Mouse (Mus musculus): ENCODE data around the gene Tfap2a.

The Tfap2a gene

DNA sequence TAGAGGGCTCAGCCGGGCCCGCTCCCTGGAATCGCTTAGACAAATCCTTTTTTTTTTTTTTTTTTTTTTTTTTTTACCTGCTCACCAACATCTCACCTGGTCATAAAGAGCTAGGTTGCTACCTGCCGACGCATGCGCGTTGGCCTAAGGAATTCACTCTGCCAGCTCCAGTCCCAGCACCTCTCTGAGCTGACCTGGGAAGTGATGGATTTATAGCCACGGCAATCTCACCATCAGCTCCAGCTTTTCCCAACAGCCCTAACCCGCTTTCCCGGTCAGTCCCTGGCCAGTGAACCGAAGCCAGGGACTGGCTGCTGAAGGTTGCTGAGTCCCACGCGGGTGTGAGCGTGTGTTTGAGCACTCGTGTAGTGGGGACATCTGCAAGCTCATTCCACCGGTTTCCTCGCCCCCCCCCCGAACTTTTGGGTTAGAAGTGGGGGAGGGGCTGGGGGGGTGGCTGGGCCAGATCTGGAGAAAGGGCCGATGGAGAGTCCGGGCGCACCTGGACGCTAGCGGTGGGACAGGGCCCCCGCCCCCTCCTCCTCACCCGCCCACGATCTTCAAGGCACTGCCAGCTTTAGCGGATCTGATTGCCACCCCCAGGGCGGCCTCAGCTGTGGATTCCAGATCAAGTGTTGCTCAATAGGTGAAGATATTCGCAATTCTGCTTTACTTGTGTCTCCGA lies at the start of gene Tfap2a:
Gene Tfap2a (minus strand): TSS at position 181 of the 685 bp plus-strand sequence.
- no peak for DNase-seq (ENCODE audit: low spot score)

DNA sequence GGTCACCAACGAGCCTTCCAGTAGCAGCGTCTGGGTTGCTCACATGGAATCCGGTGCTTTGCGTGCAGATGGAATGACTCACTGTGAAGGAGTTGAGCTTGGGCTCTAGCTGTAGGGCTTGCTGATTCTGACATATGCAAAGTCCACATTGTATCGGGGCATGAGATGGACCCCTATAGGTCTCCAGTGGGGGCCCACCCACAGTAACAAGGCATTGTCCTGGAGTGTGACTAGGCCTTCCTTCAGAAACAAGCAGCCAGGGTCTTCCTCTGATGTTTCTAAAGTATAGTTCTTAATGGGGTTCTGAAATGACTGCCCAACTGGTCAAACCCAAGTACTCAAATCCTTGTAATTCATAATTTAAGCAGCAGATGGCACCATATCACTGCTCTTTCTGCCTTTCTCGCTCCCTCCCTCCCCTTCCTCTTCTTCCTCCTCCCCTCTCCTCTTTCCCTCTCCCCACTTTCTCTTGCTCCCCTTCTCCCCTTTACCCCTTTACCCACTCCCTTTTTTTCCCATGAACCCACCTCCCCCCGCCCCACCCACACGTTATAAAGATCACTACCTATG lies 46.1 kb upstream of the Tfap2a start:
- DNase-seq (ENCODE audit: low spot score): no peak

DNA sequence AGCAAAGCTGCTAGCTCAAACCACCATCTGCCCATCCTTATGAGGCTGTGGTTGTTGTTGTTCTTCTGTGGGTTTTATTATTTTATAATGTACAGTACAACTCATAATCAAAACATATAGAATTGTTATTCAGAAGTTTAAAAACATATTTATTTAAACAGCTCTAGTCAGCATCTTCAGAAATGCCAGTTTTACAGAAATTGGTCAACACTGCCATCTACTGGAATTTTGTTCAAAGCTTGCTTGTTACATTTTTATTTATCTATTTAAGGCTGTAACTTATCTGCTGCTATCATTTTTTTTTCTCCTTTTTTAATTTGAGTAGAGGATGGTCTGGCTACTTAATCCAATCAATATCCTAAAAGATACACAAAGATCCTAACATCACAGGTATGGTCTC lies 19.8 kb upstream of the Tfap2a start:
- no peak for DNase-seq (ENCODE audit: low spot score)

DNA sequence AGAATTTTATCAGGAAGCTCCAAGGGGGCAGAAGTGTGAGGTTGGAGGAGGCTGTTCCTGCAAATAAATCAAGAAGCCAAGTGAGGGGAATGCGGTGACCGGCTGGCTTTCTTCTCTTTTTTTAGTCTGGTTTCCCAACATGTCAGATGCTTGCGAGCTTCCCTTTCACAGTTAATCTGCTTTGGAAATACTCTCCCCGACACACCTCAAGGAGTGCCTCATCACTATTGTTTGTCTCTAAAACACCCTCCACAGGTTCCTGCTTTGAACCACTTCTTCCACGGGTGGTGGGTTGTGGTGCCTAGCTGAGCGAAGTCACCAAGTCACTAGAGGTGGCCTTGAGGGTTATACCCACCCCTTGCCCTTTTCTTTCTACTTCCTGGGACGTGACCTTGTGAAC lies 18.2 kb upstream of the Tfap2a start:
- DNase-seq (ENCODE audit: low spot score): no peak

DNA sequence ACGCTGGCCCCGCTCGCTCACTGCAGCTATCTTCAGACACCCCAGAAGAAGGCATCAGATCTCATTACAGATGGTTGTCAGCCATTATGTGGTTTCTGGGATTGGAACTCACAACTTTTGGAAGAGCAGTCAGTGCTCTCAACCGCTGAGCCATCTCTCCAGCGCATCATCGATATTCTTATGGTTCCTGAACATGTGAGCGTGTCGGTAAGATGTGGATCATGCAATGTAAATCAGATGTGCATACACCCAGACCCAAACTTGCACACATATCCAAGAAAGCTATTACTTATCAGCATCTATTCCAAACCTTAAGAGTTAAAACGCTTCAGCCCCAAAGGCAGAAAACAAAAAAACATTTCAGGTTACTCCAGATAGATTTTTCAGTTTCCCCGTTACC lies 15.9 kb upstream of the Tfap2a start:
- no peak for DNase-seq (ENCODE audit: low spot score)

- no peak for DNase-seq (ENCODE audit: low spot score)
Measured at GRCm38 (mm10) chr13:40751889-40752288, 13.7 kb upstream of the Tfap2a start.

- DNase-seq (ENCODE audit: low spot score): no peak
Measured at GRCm38 (mm10) chr13:40749603-40749905, 11.4 kb upstream of the Tfap2a start.

- DNase-seq (ENCODE audit: low spot score): no peak
Measured at GRCm38 (mm10) chr13:40748785-40749602, 10.8 kb upstream of the Tfap2a start.

DNA sequence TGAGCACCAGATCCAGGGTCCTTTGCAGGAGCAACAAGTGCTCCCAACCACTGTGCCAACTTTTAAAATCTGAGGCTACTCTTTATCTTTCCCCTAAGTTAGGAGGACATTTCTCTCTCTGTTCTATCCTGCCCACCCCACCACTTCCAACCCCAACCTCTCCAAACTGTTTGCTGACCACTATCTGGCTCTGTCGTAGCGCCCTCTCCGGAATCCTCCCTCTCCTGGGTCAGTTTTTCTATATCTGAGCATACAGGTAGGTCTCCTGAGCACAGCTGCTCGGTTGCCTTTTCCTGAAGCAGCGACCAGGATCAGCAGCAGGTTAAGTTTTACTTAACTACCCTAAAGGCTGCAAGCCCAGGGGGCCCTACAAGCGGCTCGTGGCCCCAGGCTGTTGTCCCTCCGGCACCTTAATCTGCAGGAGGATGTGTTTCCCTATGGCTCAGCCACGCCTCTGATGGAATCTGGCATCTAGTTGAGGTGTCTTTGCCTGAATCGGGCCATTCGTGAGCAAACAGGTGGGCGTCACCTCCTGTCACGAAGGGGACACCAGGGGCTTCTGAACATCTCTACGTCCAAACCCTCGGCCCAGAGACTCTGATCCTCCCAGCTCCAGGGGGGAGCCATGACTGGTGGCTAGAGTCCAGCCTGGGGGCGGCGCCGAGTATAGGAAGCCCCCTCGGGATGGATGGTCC lies 6.1 kb upstream of the Tfap2a start:
- DNase-seq (ENCODE audit: low spot score): no peak

DNA sequence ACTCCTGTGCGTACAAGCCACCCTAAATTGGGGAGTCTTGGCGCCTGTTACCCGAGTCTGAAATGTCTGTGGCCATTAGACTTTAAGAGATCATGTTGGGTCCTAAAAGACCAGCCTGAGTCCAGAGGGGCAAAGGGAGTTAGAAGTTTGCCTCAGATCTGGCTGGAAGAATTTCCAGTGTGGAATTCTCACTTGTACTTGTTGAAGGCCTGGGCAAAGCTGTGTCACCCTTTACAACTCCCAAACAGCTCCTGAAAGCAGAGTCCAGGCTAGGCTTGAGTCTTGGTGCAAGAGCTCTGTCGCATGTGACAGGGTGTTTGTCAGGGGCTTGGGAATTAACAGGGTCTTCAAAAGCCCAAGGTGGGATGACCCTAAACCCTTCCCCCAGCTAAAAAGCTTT lies 5.0 kb upstream of the Tfap2a start:
- DNase-seq (ENCODE audit: low spot score): no peak

GRCm38 (mm10) chr13:40741841-40742550 lies 3.8 kb upstream of the Tfap2a start:
- DNase-seq (ENCODE audit: low spot score): no peak

- DNase-seq (ENCODE audit: low spot score): no peak
Measured at GRCm38 (mm10) chr13:40741436-40741835, 3.3 kb upstream of the Tfap2a start.

DNA sequence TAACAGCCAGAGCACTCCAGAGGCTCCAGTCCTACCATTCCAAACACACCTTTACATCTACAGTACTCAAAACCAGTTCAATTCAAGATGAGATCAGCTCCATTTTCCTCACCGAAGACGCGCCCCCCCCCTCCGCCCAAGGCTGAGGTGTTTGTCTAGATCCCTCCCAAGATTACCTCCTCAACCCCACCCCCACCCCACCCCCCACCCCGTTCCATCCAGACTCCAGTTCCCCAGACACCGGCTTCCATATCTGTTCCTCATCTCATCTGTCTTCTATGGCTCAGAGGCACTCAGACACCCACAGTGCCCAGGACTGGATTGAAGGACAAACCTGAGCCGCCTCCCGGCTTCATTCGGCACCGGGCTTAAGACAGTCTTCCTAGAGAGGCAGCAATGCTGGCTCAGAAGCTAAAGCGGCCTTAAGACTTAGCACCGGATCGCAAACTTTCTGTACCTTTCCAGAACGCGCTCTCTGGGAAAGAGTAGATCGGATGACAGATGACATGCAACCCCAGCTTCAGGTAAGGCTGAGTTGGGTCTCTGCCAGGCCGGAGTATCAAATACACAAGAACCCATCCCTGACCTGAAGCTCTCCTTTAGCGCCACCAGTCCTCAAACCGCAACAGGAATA lies 2.7 kb upstream of the Tfap2a start:
- DNase-seq (ENCODE audit: low spot score): no peak

DNA sequence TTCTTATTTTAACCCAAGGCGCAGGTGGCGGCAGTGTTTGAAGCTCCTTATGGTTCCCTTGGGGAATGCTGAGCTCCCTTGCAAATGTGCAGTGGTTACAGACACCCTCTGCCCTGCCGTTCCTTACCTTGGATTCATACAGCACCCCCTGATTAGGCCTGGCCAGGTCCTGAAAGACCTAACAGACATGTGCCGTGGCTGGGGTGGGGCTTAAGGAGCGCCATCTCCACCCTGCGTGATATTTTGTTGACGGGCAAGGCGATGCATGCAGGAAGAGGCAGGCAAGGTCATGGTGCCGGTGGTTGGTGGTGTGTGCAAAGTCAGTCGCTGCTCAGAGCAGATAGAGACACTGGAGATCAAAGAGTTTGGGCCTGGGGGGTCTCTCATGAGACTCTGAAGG lies 1.7 kb upstream of the Tfap2a start:
- no peak for DNase-seq (ENCODE audit: low spot score)

GRCm38 (mm10) chr13:40739121-40739650 lies 1.0 kb upstream of the Tfap2a start:
- DNase-seq (ENCODE audit: low spot score): no peak

- no peak for DNase-seq (ENCODE audit: low spot score)
Measured at GRCm38 (mm10) chr13:40737761-40738160, 415 bp downstream of the Tfap2a start.

- DNase-seq (ENCODE audit: low spot score): no peak
Measured at GRCm38 (mm10) chr13:40737099-40737498, 1.1 kb downstream of the Tfap2a start.

- no peak for DNase-seq (ENCODE audit: low spot score)
Measured at GRCm38 (mm10) chr13:40736107-40736780, 1.9 kb downstream of the Tfap2a start.

GRCm38 (mm10) chr13:40735416-40736106 lies 2.6 kb downstream of the Tfap2a start:
- DNase-seq (ENCODE audit: low spot score): no peak

- no peak for DNase-seq (ENCODE audit: low spot score)
Measured at GRCm38 (mm10) chr13:40734316-40734965, 3.7 kb downstream of the Tfap2a start.
